Mouse (Mus musculus) heart, postnatal 0 days (tissue): ENCODE data around the gene Zbtb12. TPM values are rescaled to one million over a fixed set of nuclear protein-coding genes. Genes with fewer than 3 reads are reported as not detected.
A peak's percentile ranks its signal among the peaks of the same experiment; 100 is the strongest.
"Not testable (repeated sequence)": the region's sequence is repeated elsewhere in the genome, so short reads cannot be mapped to it uniquely, and the experiment has no call there.

ENCODE experiments used
- ATAC-seq: fragments of 200-750 bp; cut with Nextera tagmentation; 2 replicates; pipeline ENCODE4 v1.8.0; 2017; ENCODE audit warnings: low read depth, moderate number of reproducible peaks, moderate library complexity; ENCODE audit not compliant: insufficient read depth
- DNase-seq: peaks from one replicate; pipeline ENCODE4 v3.0.0-alpha.2; 2016; ENCODE audit warnings: low spot score
- H3K27ac ChIP-seq: fragments of 300-500 bp; sonication (generic); 2 replicates; pipeline ENCODE4 v1.5.1; 2014; ENCODE audit warnings: low read depth, mild to moderate bottlenecking
- H3K27me3 ChIP-seq: fragments of 300-500 bp; sonication (generic); 2 replicates; pipeline ENCODE4 v1.6.1; 2014; ENCODE audit warnings: low read length, mixed read lengths; ENCODE audit not compliant: control insufficient read depth, insufficient read depth
- H3K36me3 ChIP-seq: fragments of 300-500 bp; sonication (generic); replicated peaks from 2 replicates; pipeline ENCODE4 v1.6.1; 2014; ENCODE audit warnings: low read length, mixed read lengths; ENCODE audit not compliant: control insufficient read depth, insufficient read depth
- H3K4me1 ChIP-seq: fragments of 300-500 bp; sonication (generic); 2 replicates; pipeline ENCODE4 v1.6.1; 2014; ENCODE audit warnings: antibody characterized with exemption; ENCODE audit not compliant: control insufficient read depth, insufficient read depth
- H3K4me2 ChIP-seq: fragments of 300-500 bp; sonication (generic); 2 replicates; pipeline ENCODE4 v1.6.1; 2014; ENCODE audit warnings: low read depth, mild to moderate bottlenecking, low read length, moderate library complexity
- H3K4me3 ChIP-seq: fragments of 300-500 bp; sonication (generic); 2 replicates; pipeline ENCODE4 v1.5.1; 2014; ENCODE audit warnings: low read depth, low read length
- H3K9ac ChIP-seq: fragments of 300-500 bp; sonication (generic); replicated peaks from 2 replicates; pipeline ENCODE4 v1.6.1; 2014; ENCODE audit warnings: low read depth, low read length, mixed read lengths
- H3K9me3 ChIP-seq: fragments of 300-500 bp; sonication (generic); replicated peaks from 2 replicates; pipeline ENCODE4 v1.6.1; 2016; ENCODE audit warnings: low read length; ENCODE audit not compliant: control insufficient read depth
- CTCF ChIP-seq: IDR thresholded peaks from 2 replicates; pipeline ENCODE4 v1.5.1; 2016; ENCODE audit warnings: antibody characterized with exemption, control low read depth, low read depth
- EP300 ChIP-seq: IDR thresholded peaks from 2 replicates; pipeline ENCODE4 v1.6.1; 2016; ENCODE audit warnings: antibody characterized with exemption, low read depth
- WGBS: fragments of 180-500 bp; shearing (Covaris S2); extraction: QIAGEN DNeasy Blood & Tissue Kit; methylation state at CpG from one replicate; pipeline ENCODE4 v1.1.7; 2014; 5-methylcytosine and 5-hydroxymethylcytosine counted together
- polyA plus RNA-seq: library from polyadenylated mRNA; unstranded; fragments of >200 nt; fragmentation: Nextera tagmentation; extraction: Ambion mirVana; gene quantifications from 2 replicates; pipeline ENCODE4 v1.2.1, GENCODE M21; 2015
- total RNA-seq: library from RNA; depleted of rRNA; stranded (reverse); fragments of >200 nt; gene quantifications from 2 replicates; pipeline ENCODE4 v1.2.3, GENCODE M21; 2014; ENCODE audit warnings: low replicate concordance; rRNA removed

The Zbtb12 gene
- 6.1 and 7.6 TPM in 2 replicates for total RNA-seq
- 0.63 and 0.93 TPM in 2 replicates for polyA plus RNA-seq

DNA sequence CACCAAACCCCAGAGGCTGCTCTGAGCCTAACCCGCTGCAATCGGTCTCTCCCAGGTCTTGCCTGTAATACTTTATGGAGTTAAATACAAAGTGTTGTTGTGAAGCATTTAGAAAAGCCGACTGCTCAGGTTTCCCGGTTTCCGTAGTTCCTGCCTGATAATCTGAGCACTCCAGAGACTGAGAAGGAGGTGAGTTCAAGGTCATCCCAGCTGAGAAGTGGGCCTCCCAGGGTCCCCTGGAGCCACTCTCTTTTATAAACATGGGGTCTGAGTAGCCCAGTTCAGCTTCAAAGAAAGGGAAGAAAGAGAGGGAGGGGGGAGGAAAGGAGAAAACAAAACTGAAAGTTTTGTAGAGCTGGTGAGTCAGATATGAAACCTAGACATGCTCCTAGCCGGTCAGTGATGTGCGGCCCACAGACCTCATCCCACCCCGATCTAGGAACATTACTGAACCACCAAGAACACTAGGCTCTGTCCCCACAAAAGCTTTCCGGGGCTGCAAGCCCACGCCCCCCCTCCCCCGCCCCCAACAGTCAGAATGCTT is at the start of gene Zbtb12:
TSS of gene Zbtb12 (plus strand) at position 148 of the 544 bp plus-strand sequence.
- H3K27ac ChIP-seq: no peak within 1 kb of the TSS
- H3K9me3 ChIP-seq: no peaks in the 10 kb centered on the region
- no peak within 1 kb of the TSS for H3K4me2 ChIP-seq
- 51% methylated on average over 11 of the region's 11 CpGs for WGBS
- no peak for ATAC-seq
- DNase-seq: no peak
- TF ChIP-seq EP300: no peak
- TF ChIP-seq CTCF: no peak
- H3K4me1 ChIP-seq: no peaks in the 10 kb centered on the region
- H3K27me3 ChIP-seq: no peaks in the 10 kb centered on the region
- no peak within 1 kb of the TSS for H3K4me3 ChIP-seq
- H3K36me3 ChIP-seq: no peaks in the 10 kb centered on the region
- no peak within 1 kb of the TSS for H3K9ac ChIP-seq

DNA sequence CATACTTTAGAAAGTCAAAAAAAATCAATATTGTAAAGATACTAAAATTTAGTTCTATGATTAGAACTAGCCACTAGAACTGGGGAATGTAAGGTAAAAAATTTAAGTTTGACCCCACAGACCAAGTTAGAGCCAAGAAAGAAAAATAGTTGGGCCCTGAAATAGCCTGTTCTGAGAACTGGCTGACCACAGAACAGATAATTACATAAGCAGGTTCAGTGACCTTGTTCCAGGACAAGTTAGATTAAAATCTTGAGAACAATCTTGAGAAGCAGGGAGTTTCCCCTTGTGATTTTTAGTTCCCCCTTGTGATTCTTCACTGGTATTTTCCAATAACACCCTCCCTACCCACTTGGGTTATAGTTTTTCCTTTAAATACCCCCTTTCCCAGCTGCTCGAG is 48.5 kb upstream of the Zbtb12 start:
- not testable (repeated sequence) for DNase-seq, H3K9me3 ChIP-seq, H3K27ac ChIP-seq, H3K27me3 ChIP-seq, H3K4me2 ChIP-seq, ATAC-seq, H3K4me3 ChIP-seq, H3K4me1 ChIP-seq, H3K9ac ChIP-seq
- H3K36me3 ChIP-seq: peaks cover 64% of the 10 kb centered on the region
- WGBS: 88% methylated on average over 1 of the region's 1 CpGs

DNA sequence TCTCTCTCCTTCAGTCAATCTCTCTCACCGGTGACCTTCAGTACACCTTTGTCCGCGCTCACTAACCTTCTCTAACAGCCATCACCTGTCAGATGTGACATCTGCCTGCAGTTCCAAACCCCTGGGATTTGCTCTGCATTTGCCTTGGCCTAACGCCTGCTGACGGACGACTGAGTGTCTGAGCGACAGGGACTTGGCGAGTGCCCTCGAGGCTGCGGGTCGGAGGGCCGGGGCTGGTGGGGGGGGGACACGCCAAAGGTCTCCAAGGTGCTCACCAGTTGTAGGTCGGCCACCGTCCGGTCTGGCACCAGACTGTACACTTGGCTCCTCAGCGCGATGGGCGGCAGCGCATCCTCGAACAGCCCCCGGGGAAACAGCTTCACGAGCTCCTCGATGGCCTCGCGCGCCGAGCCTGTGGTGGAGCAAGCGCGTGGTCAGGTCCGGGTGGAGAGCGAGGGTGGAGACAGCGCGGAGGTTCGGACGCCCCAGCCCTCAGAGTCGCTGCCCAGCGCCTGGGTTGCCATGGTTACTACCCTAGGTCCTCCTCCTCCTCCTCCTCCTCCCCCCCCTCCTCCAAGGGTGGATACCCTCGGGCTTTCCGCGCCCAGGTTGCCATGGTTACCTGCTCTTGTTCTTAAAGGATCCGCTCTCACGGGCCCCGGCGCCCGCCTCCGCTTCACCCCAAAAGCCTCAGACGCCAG is 43.0 kb upstream of the Zbtb12 start:
- Histone ChIP-seq H3K4me3 (peak overlapping the region; percentile 82), H3K9me3 (no peaks in the 10 kb centered on the region), H3K4me1 (peaks cover 17% of the 10 kb centered on the region), H3K36me3 (peaks cover 45% of the 10 kb centered on the region), H3K4me2 (peak overlapping the region; percentile 89), H3K27me3 (no peaks in the 10 kb centered on the region), H3K9ac (peak overlapping the region; percentile 56), H3K27ac (peak overlapping the region; percentile 59)
- DNase-seq (no peak), ATAC-seq (peak; percentile 60)
- TF ChIP-seq EP300: no peak
- TF ChIP-seq CTCF: no peak
- 4% methylated on average over 48 of the region's 48 CpGs for WGBS

DNA sequence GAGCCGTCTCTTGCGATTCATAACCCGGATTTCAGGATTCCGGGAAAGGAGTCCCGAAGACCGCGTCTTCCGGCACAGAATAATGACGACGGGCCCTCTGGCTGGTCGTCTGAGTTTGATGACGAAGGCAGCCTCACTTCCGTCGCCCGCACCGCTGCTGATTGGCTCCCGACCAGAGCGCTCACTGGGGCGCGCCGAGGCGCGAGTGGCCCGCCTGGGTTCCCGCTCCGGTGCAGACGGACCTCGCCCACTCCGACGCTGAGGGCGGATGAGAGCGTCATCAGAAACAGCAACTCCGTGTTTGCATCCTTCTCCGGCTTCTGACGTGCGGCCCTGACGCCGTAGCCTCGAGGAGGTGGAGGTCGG is 42.4 kb upstream of the Zbtb12 start, which contains the start of the genes Stk19 and Dxo:
TSS of gene Stk19 (minus strand) at position 90 of the 366 bp plus-strand sequence.
TSS of gene Dxo (plus strand) at position 164 of the 366 bp plus-strand sequence.
- peak within 1 kb of the TSS; percentile 59 for H3K27ac ChIP-seq
- H3K4me3 ChIP-seq: peak within 1 kb of the TSS; percentile 82
- peak within 1 kb of the TSS; percentile 56 for H3K9ac ChIP-seq
- ATAC-seq: peak; percentile 94
- peak within 1 kb of the TSS; percentile 89 for H3K4me2 ChIP-seq
- no peak for TF ChIP-seq CTCF
- 0 out of 2 replicates have a peak, but pooled peaks have one; percentile 40 for TF ChIP-seq EP300
- WGBS: under 1% methylated on average over 40 of the region's 40 CpGs
- peaks cover 49% of the 10 kb centered on the region for H3K36me3 ChIP-seq
- H3K27me3 ChIP-seq: no peaks in the 10 kb centered on the region
- peaks cover 17% of the 10 kb centered on the region for H3K4me1 ChIP-seq
- no peaks in the 10 kb centered on the region for H3K9me3 ChIP-seq
- peak; percentile 93 for DNase-seq

DNA sequence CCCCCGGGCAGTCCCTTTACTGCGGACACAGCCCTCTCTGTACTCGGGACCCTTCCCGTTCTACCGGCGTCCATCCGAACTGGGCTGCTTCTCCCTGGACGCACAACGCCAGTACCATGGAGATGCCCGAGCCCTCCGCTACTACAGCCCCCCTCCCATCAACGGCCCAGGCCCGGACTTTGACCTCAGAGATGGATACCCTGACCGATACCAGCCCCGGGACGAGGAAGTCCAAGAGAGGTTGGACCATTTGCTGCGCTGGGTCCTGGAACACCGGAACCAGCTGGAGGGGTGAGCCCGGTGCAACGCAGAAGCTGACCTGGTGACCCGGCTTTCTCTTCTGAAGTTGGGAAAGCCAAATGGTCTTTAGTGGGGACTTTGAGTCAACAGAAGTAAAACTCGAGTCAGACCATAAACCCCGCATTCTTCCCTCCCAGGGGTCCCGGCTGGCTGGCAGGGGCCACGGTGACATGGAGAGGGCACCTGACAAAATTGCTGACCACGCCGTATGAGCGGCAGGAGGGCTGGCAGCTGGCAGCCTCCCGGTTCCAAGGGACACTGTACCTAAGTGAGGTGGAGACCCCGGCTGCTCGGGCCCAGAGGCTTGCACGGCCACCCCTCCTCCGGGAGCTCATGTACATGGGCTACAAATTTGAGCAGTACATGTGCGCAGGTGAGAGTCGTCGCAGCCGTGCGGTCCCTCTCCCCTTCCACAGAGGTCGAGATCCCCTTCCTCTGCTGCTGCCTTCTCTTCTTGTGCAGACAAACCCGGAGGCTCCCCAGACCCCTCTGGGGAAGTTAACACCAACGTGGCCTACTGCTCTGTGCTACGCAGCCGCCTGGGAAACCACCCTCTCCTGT is 41.6 kb upstream of the Zbtb12 start:
- DNase-seq (no peak), ATAC-seq (peak; percentile 1; the same call in 1 of the 2 replicates)
- Histone ChIP-seq H3K27ac (peak overlapping the region; percentile 59), H3K4me1 (peaks cover 17% of the 10 kb centered on the region), H3K36me3 (peaks cover 44% of the 10 kb centered on the region), H3K4me2 (peak overlapping the region; percentile 89), H3K27me3 (no peaks in the 10 kb centered on the region), H3K4me3 (peak overlapping the region; percentile 82), H3K9ac (peak overlapping the region; percentile 56), H3K9me3 (no peaks in the 10 kb centered on the region)
- WGBS: 36% methylated on average over 43 of the region's 43 CpGs
- no peak for TF ChIP-seq CTCF
- TF ChIP-seq EP300: no peak
